ENCODE assay signal across 8 mouse cellular contexts in the genomic region with DNA sequence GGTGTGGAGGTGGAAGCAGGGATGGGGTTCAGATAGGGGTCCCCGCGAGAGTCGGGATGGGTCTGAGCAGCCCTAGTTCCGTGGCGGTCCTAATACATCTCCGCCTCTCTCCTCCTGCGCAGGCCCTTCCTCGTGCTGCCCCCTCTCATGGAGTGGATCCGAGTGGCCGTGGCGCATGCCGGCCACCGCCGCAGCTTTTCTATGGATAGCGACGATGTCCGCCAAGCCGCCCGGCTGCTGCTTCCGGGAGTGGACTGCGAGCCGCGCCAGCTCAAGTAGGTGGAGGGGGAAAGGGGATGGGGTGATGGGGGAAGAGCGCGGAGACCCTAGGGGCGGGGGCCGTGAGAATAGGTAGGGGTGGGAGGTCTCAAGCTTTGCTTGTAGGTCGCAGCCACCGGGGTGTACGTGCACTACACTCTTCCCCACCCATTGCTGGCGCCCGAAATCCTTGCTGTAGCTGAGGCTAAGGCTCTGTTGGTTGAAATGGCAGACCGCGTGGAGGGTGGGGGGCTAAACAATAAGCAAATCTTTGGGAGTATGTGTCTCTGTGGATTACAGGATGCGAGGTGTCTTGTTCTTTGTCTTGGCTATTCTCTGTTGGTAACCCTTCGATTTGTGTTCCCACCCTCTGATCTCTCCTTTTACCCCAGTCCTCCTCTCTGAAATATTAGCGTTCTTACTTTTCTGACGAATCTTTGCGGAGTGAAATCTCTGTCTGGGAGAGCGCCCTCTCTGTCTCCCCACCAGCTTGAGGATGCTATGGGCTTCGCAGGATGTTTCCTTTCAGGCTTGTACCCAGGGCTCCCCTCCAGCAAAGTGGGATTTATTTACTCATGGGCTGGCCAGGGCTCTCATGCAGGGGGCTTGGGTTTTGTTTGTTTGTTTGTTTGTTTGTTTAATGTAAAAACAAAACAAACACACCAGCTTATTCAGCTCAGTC.
DNase-seq lines count a peak whose midpoint lies in the region; ATAC-seq and TF ChIP-seq lines count a peak whose summit lies in the region.

No protein-coding gene starts in this region.

- TF ChIP-seq POLR2A in brain, embryonic 14.5 days (IDR thresholded peaks at IDR 0.05; ENCODE audit: borderline replicate concordance, extremely low read depth, insufficient read depth, insufficient read length, poor library complexity, severe bottlenecking): no peak
- TF ChIP-seq POLR2A in thymus, adult 2 months (IDR thresholded peaks at IDR 0.05; ENCODE audit: control insufficient read depth, extremely low read depth, insufficient read depth, low read length, poor library complexity): no peak

- WGBS in forebrain, embryonic 12.5 days: under 1% methylated on average over 37 of the region's 41 CpGs
- WGBS in intestine, embryonic 14.5 days: 2% methylated on average over 40 of the region's 41 CpGs
- under 1% methylated on average over 39 of the region's 41 CpGs for WGBS in midbrain, embryonic 16.5 days
- WGBS in thymus, adult 2 months: 7% methylated on average over 40 of the region's 41 CpGs

- H3K4me3 ChIP-seq in forebrain, embryonic 12.5 days (replicated peaks): peak overlapping the region; percentile 51
- peak overlapping the region; percentile 41 for H3K4me3 ChIP-seq in intestine, embryonic 14.5 days (ENCODE audit: low read depth, low read length)
- H3K4me3 ChIP-seq in midbrain, embryonic 16.5 days (ENCODE audit: low read depth, low read length): peak overlapping the region; percentile 52
- no peak overlapping the region for H3K4me3 ChIP-seq in thymus, adult 2 months (ENCODE audit: control insufficient read depth, insufficient read depth, low read length)

- no peak overlapping the region for H3K27ac ChIP-seq in forebrain, embryonic 12.5 days
- no peak overlapping the region for H3K27ac ChIP-seq in intestine, embryonic 14.5 days (ENCODE audit: low read depth)
- H3K27ac ChIP-seq in midbrain, embryonic 16.5 days (ENCODE audit: low read length): peak overlapping the region; percentile 81
- H3K27ac ChIP-seq in thymus, adult 2 months (ENCODE audit: control insufficient read depth, insufficient read depth, low read length): no peak overlapping the region

- peak; percentile 30; the same call in 1 of the 2 replicates for TF ChIP-seq CTCF in brain, embryonic 14.5 days (IDR thresholded peaks at IDR 0.05; ENCODE audit: borderline replicate concordance, extremely low read depth, insufficient read depth, insufficient read length)
- no peak for TF ChIP-seq CTCF in thymus, adult 2 months (IDR thresholded peaks at IDR 0.05; ENCODE audit: borderline replicate concordance, control insufficient read depth, extremely low read depth, insufficient read depth, low read length, poor library complexity)

- H3K9ac ChIP-seq in forebrain, embryonic 12.5 days: peak overlapping the region; percentile 69
- peak overlapping the region; percentile 42 for H3K9ac ChIP-seq in intestine, embryonic 14.5 days (ENCODE audit: low read length)
- peak overlapping the region; percentile 74 for H3K9ac ChIP-seq in midbrain, embryonic 16.5 days (ENCODE audit: low read depth, low read length)

- peaks cover 5% of the 10 kb centered on the region; the same call in 1 of the 2 replicates for H3K27me3 ChIP-seq in forebrain, embryonic 12.5 days
- H3K27me3 ChIP-seq in intestine, embryonic 14.5 days (replicated peaks; ENCODE audit: control insufficient read depth, insufficient read depth, low read length): no peaks in the 10 kb centered on the region
- no peaks in the 10 kb centered on the region for H3K27me3 ChIP-seq in midbrain, embryonic 16.5 days (ENCODE audit: control insufficient read depth, insufficient read depth, low read depth, low read length)
- no peaks in the 10 kb centered on the region; the same call in 1 of the 2 replicates for H3K27me3 ChIP-seq in thymus, adult 2 months (ENCODE audit: control insufficient read depth, insufficient read depth, low read length)

- no peaks in the 10 kb centered on the region for H3K36me3 ChIP-seq in forebrain, embryonic 12.5 days (replicated peaks)
- H3K36me3 ChIP-seq in intestine, embryonic 14.5 days (ENCODE audit: control insufficient read depth, insufficient read depth, low read length): no peaks in the 10 kb centered on the region
- no peaks in the 10 kb centered on the region for H3K36me3 ChIP-seq in midbrain, embryonic 16.5 days (ENCODE audit: control insufficient read depth, insufficient read depth, low read length)
- no peaks in the 10 kb centered on the region for H3K36me3 ChIP-seq in thymus, adult 2 months (ENCODE audit: control insufficient read depth, insufficient read depth, low read length)

- ATAC-seq in forebrain, embryonic 12.5 days (ENCODE audit: low FRiP score): peak; percentile 83
- peak; percentile 76 for ATAC-seq in intestine, embryonic 14.5 days (replicated peaks; ENCODE audit: low FRiP score, low TSS enrichment, low read depth)
- peak; percentile 87 for ATAC-seq in midbrain, embryonic 16.5 days

- peak; percentile 54 to 62 for DNase-seq in kidney, postnatal 4 days
- DNase-seq in kidney, postnatal 36 days: no peak
- peak; percentile 75 for DNase-seq in brain, embryonic 14.5 days (ENCODE audit: low read depth)
- peak; percentile 78 for DNase-seq in intestine, embryonic 14.5 days (ENCODE audit: low spot score)
- no peak for DNase-seq in thymus, adult 2 months
- no peak for DNase-seq in frontal cortex, postnatal 10 days (ENCODE audit: low spot score in 2 of 2)

- H3K4me2 ChIP-seq in forebrain, embryonic 12.5 days: peak overlapping the region; percentile 86
- peak overlapping the region; percentile 97 for H3K4me2 ChIP-seq in intestine, embryonic 14.5 days (ENCODE audit: low read length)
- peak overlapping the region; percentile 79 for H3K4me2 ChIP-seq in midbrain, embryonic 16.5 days (ENCODE audit: low read length)

- H3K4me1 ChIP-seq in forebrain, embryonic 12.5 days: peaks cover 11% of the 10 kb centered on the region
- no peaks in the 10 kb centered on the region; the same call in 1 of the 2 replicates for H3K4me1 ChIP-seq in intestine, embryonic 14.5 days (replicated peaks; ENCODE audit: control insufficient read depth, insufficient read depth, low read length)
- H3K4me1 ChIP-seq in midbrain, embryonic 16.5 days (ENCODE audit: control insufficient read depth, insufficient read depth, low read length): peaks cover 7% of the 10 kb centered on the region; the same call in 1 of the 2 replicates
- no peaks in the 10 kb centered on the region for H3K4me1 ChIP-seq in thymus, adult 2 months (replicated peaks; ENCODE audit: control insufficient read depth, insufficient read depth, low read length)

- H3K9me3 ChIP-seq in forebrain, embryonic 12.5 days: no peaks in the 10 kb centered on the region
- H3K9me3 ChIP-seq in intestine, embryonic 14.5 days (ENCODE audit: control insufficient read depth, low read length): no peaks in the 10 kb centered on the region
- H3K9me3 ChIP-seq in midbrain, embryonic 16.5 days (replicated peaks; ENCODE audit: control insufficient read depth, low read length, poor library complexity, severe bottlenecking): no peaks in the 10 kb centered on the region

Comparison
In these comparisons a context has a peak if more than half of its experiments do, and no peak if none do; other contexts are left out.
1. DNase-seq: peak in kidney, postnatal 4 days (2 of 2), brain, embryonic 14.5 days (single experiment) and intestine, embryonic 14.5 days (single experiment); none in kidney, postnatal 36 days (0 of 2), thymus, adult 2 months (single experiment) and frontal cortex, postnatal 10 days (0 of 2).
2. Peak in every context shown above with its lines, with median percentiles within 50 percentile points of each other: ATAC-seq, H3K4me2 ChIP-seq and H3K9ac ChIP-seq.